Mouse (Mus musculus): ENCODE data around the gene Slc35f4. TPM values are rescaled to one million over a fixed set of nuclear protein-coding genes. Genes with fewer than 3 reads are reported as not detected.

Slc35f4 gene
- polyA plus RNA-seq, 1 experiment = 5.5 TPM

DNA sequence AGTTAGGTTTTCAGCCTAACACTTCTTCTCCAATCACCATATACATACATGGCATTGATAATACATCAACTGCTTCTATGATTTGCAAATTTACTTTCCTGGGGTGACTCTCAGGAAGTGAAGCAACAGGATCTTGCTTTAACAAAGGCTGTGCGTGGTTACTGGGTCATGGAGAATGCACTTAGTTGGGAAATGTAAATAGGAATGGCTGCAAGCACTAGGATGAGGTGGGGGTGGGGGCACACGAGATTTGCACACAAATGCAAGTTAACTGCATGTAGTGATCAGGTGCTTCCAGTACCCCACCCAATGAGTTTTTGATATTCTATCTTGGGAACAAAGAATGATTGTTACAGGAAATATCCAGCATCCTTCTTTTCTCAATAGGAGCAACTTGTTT lies 250.5 kb downstream of the Slc35f4 start:
- Histone ChIP-seq H3K4me3 (replicated peaks; ENCODE audit: insufficient read depth, low read depth, low read length) (no peak overlapping the region), H3K27ac (ENCODE audit: insufficient read depth, low read length) (no peak overlapping the region), H3K27me3 (ENCODE audit: control insufficient read depth, insufficient read depth, low read length) (no peaks in the 10 kb centered on the region), H3K4me1 (ENCODE audit: control insufficient read depth, insufficient read depth, low read length) (no peaks in the 10 kb centered on the region)
- no peak for DNase-seq
- TF ChIP-seq POLR2A (IDR thresholded peaks at IDR 0.05; ENCODE audit: borderline replicate concordance, insufficient read depth, low read length) = no peak
- TF ChIP-seq CTCF (IDR thresholded peaks at IDR 0.05; ENCODE audit: borderline replicate concordance, insufficient read depth, low read depth, low read length) = no peak
- WGBS = 57% methylated on average over 2 of the region's 2 CpGs

- 80% methylated on average over 5 of the region's 5 CpGs for WGBS
- Histone ChIP-seq H3K27me3 (ENCODE audit: control insufficient read depth, insufficient read depth, low read length) (no peaks in the 10 kb centered on the region), H3K4me1 (ENCODE audit: control insufficient read depth, insufficient read depth, low read length) (no peaks in the 10 kb centered on the region), H3K4me3 (replicated peaks; ENCODE audit: insufficient read depth, low read depth, low read length) (no peak overlapping the region), H3K27ac (ENCODE audit: insufficient read depth, low read length) (no peak overlapping the region)
- DNase-seq = no peak
- no peak for TF ChIP-seq CTCF (IDR thresholded peaks at IDR 0.05; ENCODE audit: borderline replicate concordance, insufficient read depth, low read depth, low read length)
- TF ChIP-seq POLR2A (IDR thresholded peaks at IDR 0.05; ENCODE audit: borderline replicate concordance, insufficient read depth, low read length) = no peak
Measured at GRCm38 (mm10) chr14:49265286-49266002, 260.4 kb downstream of the Slc35f4 start.
